Mouse (Mus musculus) kidney, embryonic 14.5 days (tissue): Measurements from ENCODE around the gene Arhgap35. TPM values are rescaled to one million over a fixed set of nuclear protein-coding genes. Genes with fewer than 3 reads are reported as not detected.
"Not testable (repeated sequence)": the region's sequence is repeated elsewhere in the genome, so short reads cannot be mapped to it uniquely, and the experiment has no call there.

ENCODE experiments used
- ATAC-seq: fragments of 200-750 bp; cut with Nextera tagmentation; 2 replicates; pipeline ENCODE4 v1.8.0; 2017; ENCODE audit warnings: moderate number of reproducible peaks, mild to moderate bottlenecking, moderate TSS enrichment, moderate library complexity; ENCODE audit not compliant: low FRiP score, low TSS enrichment
- H3K27ac ChIP-seq: fragments of 300-500 bp; sonication (generic); 2 replicates; pipeline ENCODE4 v1.5.1; 2014; ENCODE audit warnings: low read depth, mild to moderate bottlenecking, low read length, moderate library complexity, mixed read lengths
- H3K27me3 ChIP-seq: fragments of 300-500 bp; sonication (generic); 2 replicates; pipeline ENCODE4 v1.6.1; 2014; ENCODE audit warnings: mild to moderate bottlenecking, low read length; ENCODE audit not compliant: control insufficient read depth, insufficient read depth
- H3K36me3 ChIP-seq: fragments of 300-500 bp; sonication (generic); 2 replicates; pipeline ENCODE4 v1.6.1; 2014; ENCODE audit warnings: low read length, mixed read lengths; ENCODE audit not compliant: control insufficient read depth, insufficient read depth
- H3K4me1 ChIP-seq: fragments of 300-500 bp; sonication (generic); 2 replicates; pipeline ENCODE4 v1.6.1; 2014; ENCODE audit warnings: low read length, mixed read lengths; ENCODE audit not compliant: control insufficient read depth, insufficient read depth
- H3K4me2 ChIP-seq: fragments of 300-500 bp; sonication (generic); replicated peaks from 2 replicates; pipeline ENCODE4 v1.6.1; 2014; ENCODE audit warnings: low read depth, mild to moderate bottlenecking, low read length
- H3K4me3 ChIP-seq: fragments of 300-500 bp; sonication (generic); 2 replicates; pipeline ENCODE4 v1.5.1; 2014; ENCODE audit warnings: mild to moderate bottlenecking, low read length
- H3K9ac ChIP-seq: fragments of 300-500 bp; sonication (generic); 2 replicates; pipeline ENCODE4 v1.6.1; 2014; ENCODE audit warnings: low read depth, mild to moderate bottlenecking, low read length, moderate library complexity
- H3K9me3 ChIP-seq: fragments of 300-500 bp; sonication (generic); 2 replicates; pipeline ENCODE4 v1.6.1; 2016; ENCODE audit warnings: low read length; ENCODE audit not compliant: control insufficient read depth
- WGBS: fragments of 180-500 bp; shearing (Covaris S2); extraction: QIAGEN DNeasy Blood & Tissue Kit; methylation state at CpG from one replicate; pipeline ENCODE4 v1.1.7; 2014; 5-methylcytosine and 5-hydroxymethylcytosine counted together
- polyA plus RNA-seq: library from polyadenylated mRNA; unstranded; fragments of >200 nt; fragmentation: Nextera tagmentation; extraction: Ambion mirVana; gene quantifications from 2 replicates; pipeline ENCODE4 v1.2.1, GENCODE M21; 2014

The Arhgap35 gene
- polyA plus RNA-seq = 12.6 and 26.6 TPM in 2 replicates

DNA sequence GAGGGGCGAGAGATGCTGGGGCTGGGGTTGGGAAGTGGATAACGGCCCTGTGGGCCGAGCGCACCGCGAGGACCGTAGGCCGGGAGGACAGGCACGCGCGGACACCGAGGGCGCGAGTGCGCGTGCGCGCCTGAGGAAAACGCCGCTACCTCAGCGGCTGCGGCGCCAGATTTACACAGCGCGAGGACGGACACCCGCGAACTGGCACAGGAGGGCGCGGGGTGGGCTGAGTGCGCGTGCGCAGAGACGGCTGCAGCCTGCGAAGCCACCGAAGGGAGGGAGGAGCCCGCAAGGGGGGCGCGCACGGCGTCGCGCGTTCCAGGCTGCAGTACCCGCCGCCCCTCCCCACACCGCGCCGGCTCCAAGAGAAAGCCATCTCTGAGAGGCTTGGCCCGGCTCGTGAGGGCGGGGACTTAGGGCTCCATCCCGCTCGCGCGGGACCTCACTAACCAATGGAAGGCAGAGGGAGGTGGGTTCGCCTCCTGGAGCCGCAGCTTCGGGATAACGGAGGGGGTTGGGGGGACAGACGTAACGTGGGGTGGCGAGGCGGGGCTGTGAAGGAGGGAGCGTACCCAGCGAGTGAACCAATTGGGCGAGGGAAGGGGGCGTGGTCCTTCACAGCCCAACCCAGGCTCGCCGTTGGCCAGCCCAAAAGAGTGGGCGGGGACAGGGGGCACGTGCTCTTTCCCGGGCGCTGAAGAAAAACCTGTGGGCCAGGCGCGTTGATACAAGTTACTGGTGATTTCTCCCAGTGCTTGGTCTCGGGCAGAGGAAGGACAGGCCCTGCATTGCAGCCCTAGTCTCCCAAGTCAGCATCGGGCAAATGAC is at the start of gene Arhgap35:
Arhgap35 (minus strand) TSS at position 106 of the 828 bp plus-strand sequence.
- peak; percentile 98 for ATAC-seq
- Histone ChIP-seq H3K4me3 (peak within 1 kb of the TSS; percentile 98), H3K4me1 (peaks cover 45% of the 10 kb centered on the region), H3K27ac (peak within 1 kb of the TSS; percentile 100), H3K36me3 (no peaks in the 10 kb centered on the region), H3K27me3 (no peaks in the 10 kb centered on the region), H3K9ac (peak within 1 kb of the TSS; percentile 98), H3K4me2 (peak within 1 kb of the TSS; percentile 49), H3K9me3 (no peaks in the 10 kb centered on the region)
- WGBS = under 1% methylated on average over 74 of the region's 78 CpGs

GRCm38 (mm10) chr7:16644260-16644659 is 29.5 kb upstream of the Arhgap35 start:
- 76% methylated on average over 12 of the region's 12 CpGs for WGBS
- no peaks in the 10 kb centered on the region for H3K9me3 ChIP-seq
- H3K27me3 ChIP-seq = no peaks in the 10 kb centered on the region
- no peak overlapping the region for H3K4me3 ChIP-seq
- H3K9ac ChIP-seq = no peak overlapping the region
- H3K4me1 ChIP-seq = no peaks in the 10 kb centered on the region
- no peak overlapping the region for H3K4me2 ChIP-seq
- no peaks in the 10 kb centered on the region for H3K36me3 ChIP-seq
- no peak overlapping the region for H3K27ac ChIP-seq
- no peak for ATAC-seq

GRCm38 (mm10) chr7:16643106-16643505 is 28.3 kb upstream of the Arhgap35 start:
- 48% methylated on average over 3 of the region's 4 CpGs for WGBS
- H3K4me1 ChIP-seq, H3K9ac ChIP-seq, ATAC-seq, H3K4me3 ChIP-seq, H3K27ac ChIP-seq, H3K27me3 ChIP-seq, H3K9me3 ChIP-seq, H3K36me3 ChIP-seq, H3K4me2 ChIP-seq: not testable (repeated sequence)

DNA sequence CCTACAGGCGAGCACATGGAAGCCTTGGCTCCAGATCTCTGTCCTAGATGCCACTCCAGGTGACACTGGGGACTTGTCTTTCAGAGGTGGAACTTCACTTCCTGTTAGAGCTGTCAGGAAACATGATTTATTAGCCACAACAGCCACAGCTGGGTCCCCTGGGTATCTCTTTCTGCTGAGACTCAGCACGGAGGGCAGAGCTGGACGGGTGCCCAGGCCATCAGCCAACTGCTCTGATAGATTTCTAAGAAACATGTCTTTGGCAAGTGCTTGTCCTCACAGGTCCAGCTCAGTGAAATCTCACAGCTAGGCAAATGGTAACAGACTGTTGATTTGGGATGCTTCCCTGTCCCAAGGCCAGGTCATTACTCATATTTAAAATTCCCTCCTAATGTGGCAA is 24.2 kb upstream of the Arhgap35 start:
- no peak overlapping the region for H3K27ac ChIP-seq
- H3K4me1 ChIP-seq = no peaks in the 10 kb centered on the region
- no peak overlapping the region for H3K9ac ChIP-seq
- no peaks in the 10 kb centered on the region for H3K27me3 ChIP-seq
- H3K4me2 ChIP-seq = no peak overlapping the region
- WGBS = 69% methylated on average over 3 of the region's 3 CpGs
- ATAC-seq = no peak
- H3K9me3 ChIP-seq = no peaks in the 10 kb centered on the region
- H3K4me3 ChIP-seq = no peak overlapping the region
- H3K36me3 ChIP-seq = no peaks in the 10 kb centered on the region

GRCm38 (mm10) chr7:16635116-16635515 is 20.3 kb upstream of the Arhgap35 start:
- WGBS = 30% methylated on average over 3 of the region's 3 CpGs
- no peak overlapping the region for H3K4me2 ChIP-seq
- H3K4me3 ChIP-seq = no peak overlapping the region
- no peak overlapping the region for H3K27ac ChIP-seq
- no peaks in the 10 kb centered on the region for H3K4me1 ChIP-seq
- no peak overlapping the region for H3K9ac ChIP-seq
- no peaks in the 10 kb centered on the region for H3K27me3 ChIP-seq
- H3K36me3 ChIP-seq = no peaks in the 10 kb centered on the region
- H3K9me3 ChIP-seq = no peaks in the 10 kb centered on the region
- ATAC-seq = 0 out of 2 replicates have a peak, but pooled peaks have one; percentile 16

GRCm38 (mm10) chr7:16633913-16634312 is 19.1 kb upstream of the Arhgap35 start:
- 0 out of 2 replicates have a peak, but pooled peaks have one; percentile 47 for ATAC-seq
- H3K4me1 ChIP-seq, H3K27me3 ChIP-seq, H3K9me3 ChIP-seq, H3K4me3 ChIP-seq, H3K4me2 ChIP-seq, H3K27ac ChIP-seq, H3K36me3 ChIP-seq, H3K9ac ChIP-seq: not testable (repeated sequence)
- 14% methylated on average over 10 of the region's 10 CpGs for WGBS

DNA sequence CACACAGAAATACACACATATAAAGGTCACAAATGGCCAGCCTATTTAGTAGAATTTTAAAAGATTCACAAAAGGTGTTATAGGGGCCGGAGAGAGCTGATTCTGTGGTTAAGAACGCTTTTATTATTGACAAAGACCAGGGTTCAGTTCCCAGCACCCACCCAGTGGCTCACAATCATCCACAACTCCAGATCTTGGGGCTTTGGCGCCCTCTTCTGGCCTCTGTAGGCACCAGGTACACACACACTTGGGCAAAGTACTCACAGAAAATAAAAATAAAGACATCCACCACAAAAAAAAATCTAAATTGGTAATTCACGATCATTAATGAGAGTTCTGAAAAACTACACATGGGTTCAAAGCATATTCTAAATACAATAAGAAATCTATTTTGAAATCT is 17.1 kb upstream of the Arhgap35 start:
- H3K27ac ChIP-seq = no peak overlapping the region
- H3K27me3 ChIP-seq = no peaks in the 10 kb centered on the region
- no peaks in the 10 kb centered on the region for H3K4me1 ChIP-seq
- ATAC-seq = no peak
- H3K4me3 ChIP-seq = no peak overlapping the region
- no peaks in the 10 kb centered on the region for H3K9me3 ChIP-seq
- 62% methylated on average over 4 of the region's 4 CpGs for WGBS
- no peak overlapping the region for H3K4me2 ChIP-seq
- H3K9ac ChIP-seq = no peak overlapping the region
- H3K36me3 ChIP-seq = no peaks in the 10 kb centered on the region

DNA sequence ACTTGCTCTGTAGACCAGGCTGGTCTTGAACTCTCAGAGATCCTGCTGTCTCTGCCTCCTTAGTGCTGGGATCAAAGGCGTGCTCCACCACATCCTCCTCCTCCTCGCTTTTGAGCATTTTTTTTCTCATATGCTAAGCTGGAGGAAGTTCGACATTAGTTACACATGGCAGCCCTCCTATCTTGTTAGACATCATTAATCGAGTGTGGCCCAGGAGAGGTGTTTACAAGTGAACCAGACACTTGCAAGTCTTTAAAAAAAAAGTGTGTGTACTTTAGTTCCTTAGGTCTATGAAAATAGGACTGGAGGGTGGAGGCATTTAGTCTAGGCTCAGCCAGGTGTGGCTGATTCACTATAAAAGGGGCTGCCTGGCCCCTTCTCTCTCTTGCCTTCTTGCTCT is 16.2 kb upstream of the Arhgap35 start:
- Histone ChIP-seq H3K4me1 (no peaks in the 10 kb centered on the region), H3K9ac (no peak overlapping the region), H3K27ac (no peak overlapping the region), H3K9me3 (no peaks in the 10 kb centered on the region), H3K27me3 (no peaks in the 10 kb centered on the region), H3K4me3 (no peak overlapping the region), H3K4me2 (no peak overlapping the region), H3K36me3 (no peaks in the 10 kb centered on the region)
- no peak for ATAC-seq
- WGBS = 40% methylated on average over 4 of the region's 4 CpGs

DNA sequence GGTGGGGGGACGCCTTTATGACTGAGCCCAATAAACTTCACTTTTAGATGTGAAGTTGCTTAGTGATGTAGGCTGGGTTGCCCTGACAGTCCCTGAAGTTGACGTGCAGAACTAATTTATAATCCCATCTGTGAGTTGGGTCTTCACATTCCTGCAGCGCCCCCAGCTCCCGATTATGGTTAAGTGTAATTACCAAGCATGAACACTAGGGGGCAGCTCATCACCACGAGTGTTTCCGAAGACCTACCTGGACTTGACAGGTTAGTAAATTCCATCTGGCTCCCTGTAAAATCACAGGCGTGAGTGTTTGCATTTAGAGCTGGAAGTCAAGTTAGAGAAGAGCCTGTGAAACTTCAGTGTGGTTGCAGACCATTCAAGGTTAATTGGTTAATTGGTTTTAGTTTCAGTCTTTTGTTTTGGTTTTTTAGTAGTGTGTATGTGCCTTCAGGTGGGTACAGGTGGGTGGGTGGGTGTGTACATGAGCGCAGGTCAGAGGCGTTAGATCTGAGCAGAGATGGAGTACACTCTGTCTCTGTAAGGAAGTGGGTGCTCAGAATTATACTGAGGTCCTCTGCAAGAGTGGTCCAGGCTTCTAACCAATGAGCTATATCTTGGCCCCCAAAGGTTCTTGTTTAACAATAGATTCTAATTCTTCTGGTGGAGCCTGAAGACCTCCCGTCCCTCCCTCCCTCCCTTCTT is 15.0 kb upstream of the Arhgap35 start:
- no peaks in the 10 kb centered on the region for H3K36me3 ChIP-seq
- ATAC-seq = peak; percentile 32; the same call in 1 of the 2 replicates
- WGBS = 17% methylated on average over 10 of the region's 10 CpGs
- no peak overlapping the region for H3K27ac ChIP-seq
- H3K4me1 ChIP-seq = no peaks in the 10 kb centered on the region
- no peaks in the 10 kb centered on the region for H3K27me3 ChIP-seq
- H3K9ac ChIP-seq = no peak overlapping the region
- H3K4me3 ChIP-seq = no peak overlapping the region
- no peaks in the 10 kb centered on the region for H3K9me3 ChIP-seq
- H3K4me2 ChIP-seq = no peak overlapping the region
